Mouse (Mus musculus) right cerebral cortex, postnatal 36 days (tissue): ENCODE measurements at regions not wholly inside any gene's neighbourhood (a gene's known extent, or its start where the extent isn't known, plus 50 kb on each side); places are given as distances from the start of the nearest gene placed in this dataset.

Experiments
- DNase-seq, 2 experiments: peaks; one replicate each; pipeline ENCODE4 v3.0.0; 2022; ENCODE audit warnings: low spot score in 2 of 2, mixed read lengths in 1 of 2

DNA sequence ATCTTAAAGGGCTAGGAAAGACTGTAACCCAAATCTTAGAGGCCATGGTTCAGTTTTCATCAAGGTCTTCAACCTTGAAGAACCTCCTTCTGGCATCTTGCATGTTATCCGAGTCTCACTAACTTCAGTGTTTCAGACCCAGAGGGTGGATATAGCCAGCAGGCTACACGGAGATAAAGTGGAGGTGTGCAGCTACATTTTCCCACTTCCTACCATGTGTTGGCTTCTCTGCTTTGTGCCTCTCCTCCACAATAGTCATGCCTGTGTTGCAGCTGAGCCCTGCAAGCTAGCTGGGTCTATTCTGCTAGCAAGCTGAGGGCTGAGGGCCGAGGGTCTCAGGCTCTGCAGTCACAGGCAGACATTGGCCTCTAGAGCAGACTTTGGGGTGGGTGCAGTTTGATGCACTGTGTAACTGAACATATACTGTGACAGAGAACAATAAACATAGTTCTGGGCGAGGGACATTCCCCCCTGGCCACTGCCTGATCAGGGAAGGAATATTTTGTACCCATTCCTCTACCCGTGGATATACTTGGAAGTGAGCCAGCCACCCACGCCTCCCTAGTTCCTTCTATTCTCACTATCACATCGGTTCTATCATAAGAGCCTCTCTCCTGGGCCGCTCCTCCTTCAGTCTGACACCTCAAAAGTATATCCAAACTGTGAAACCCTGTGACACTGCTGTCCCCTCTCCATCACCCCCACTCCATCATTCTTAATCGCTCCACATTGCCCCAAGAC is 152.6 kb upstream of the Mycn start:
- peak; percentile 23 to 36 for DNase-seq

DNA sequence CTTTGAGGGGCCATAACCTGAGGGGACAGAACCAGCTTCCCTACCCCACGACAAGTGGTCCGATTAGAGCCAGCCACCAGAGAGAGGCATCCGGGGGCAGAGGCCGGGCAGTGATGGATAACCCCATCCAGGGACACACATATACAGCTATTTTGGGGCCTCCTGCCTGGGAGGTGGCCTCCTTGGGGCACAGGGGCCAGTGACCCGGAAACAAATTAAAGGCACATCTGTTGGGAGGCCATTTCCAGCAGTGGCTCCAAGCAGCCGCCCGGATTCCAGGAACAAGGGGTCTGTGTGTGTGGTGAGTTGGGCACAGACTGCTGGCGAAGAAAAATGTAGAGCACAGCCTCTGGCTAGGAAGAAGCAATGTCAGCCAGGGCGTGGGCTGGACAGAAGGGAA is 144.2 kb upstream of the Mycn start:
- DNase-seq, result no peak

DNA sequence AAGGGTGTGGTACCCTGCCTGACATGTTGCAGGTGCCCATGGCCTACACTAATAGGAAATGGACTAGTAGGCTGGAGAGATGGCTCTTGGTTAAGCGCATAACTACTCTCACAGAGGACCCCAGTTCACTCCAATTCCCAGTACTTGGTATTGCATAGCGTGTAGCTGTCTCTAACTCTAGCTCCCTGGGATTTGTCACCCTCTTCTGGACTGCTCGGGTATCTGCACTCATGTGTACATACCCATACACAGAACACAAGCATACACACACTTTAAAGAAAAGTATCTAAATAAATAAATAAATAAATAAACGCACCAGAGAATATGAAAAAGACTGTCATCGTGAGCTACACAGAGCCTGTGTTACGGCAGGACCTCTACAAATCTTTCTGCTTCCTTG is 143.8 kb upstream of the Mycn start:
- no peak for DNase-seq

DNA sequence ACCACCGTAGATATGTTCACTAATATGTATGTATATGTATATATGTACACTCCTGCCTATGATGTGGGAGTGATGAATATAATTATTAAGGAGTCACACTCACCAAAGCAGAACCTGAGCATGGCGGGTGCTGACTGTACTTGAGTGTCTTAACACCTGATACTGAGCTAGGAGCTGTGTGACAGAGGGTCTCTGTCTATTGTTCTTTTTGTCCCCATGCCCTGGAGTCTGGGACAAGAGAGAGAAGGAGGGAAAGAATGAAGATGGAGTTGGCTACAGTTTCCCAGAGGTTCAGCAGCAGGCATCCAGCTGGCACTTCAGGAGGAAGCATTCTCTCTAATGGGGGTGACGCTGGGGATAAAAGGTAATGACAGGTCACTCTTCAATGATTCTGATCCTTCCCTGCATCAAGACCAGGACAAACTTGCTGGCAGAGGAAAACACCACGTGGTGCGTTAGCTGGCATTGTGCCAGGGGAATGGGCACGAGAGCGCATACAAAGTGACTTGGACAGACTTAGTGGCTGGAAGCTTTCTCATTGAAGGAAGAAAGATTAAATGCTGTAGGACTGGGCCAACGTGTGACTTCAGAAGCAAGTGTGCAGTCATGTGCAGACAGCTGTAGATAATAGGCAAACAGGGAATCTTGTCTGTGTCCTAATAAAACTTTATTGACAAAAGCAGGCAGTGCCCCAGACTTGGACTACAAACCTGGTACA is 141.8 kb upstream of the Mycn start:
- peak; percentile 16 to 23 for DNase-seq

DNA sequence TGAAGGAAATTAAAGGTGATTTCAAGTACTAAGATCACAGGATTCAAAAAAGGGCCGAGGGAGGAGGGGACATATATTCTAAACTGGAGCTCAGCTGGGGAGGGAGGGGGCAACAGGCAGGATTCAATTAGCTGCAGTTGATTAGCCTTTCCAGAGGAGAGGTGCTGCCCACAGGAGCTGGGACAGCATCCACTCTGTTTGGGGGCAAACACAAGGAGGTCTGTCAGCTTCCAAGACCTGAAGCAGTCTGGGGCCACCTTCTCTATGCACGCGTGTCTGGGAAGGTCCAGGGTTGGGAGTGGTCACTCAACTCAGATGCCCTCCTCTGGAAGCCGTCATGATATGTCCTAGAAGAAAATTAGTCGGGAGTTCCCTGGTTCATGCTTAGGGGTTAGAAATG is 139.1 kb upstream of the Mycn start:
- no peak for DNase-seq

DNA sequence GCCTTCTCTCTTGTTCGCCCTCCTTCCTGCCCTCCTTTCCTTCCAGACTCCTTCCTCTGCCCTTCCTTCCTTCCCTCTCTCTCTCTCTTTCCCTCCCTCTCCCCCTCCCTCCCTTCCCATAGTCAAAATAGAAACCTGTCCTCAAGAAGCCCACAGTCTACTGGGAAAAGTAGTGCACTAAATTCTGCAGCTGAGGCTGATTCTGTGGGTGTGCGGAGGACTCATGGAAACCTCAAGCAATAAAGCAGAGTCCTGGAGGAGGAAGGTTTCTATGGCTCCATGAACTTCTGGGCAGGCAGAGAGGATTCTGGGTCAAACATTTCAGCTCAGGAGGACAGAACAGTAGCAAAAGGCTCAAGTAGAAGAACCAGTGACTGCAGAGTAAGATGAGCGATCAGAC is 138.1 kb upstream of the Mycn start:
- DNase-seq, result peak in 1 of 2 experiments; percentile 18

DNA sequence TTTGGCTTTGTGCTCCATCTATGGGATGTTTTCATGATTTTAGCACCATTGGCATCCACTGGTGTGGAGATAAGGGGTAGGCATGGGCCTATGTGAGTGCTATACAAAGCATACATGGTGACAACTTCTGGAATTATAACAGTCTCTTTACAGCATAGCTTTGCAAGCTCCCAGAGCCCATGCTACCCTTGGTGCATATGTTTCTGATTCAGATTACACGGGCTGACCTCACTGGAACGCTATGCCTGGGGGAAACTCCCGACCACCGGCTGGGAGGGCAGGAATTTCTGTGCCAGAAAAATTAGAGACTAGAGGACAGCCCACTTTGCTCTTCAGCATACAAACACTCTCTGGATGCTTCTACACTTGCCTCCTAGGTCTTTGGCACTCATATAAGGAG is 136.0 kb upstream of the Mycn start:
- DNase-seq, result no peak

DNA sequence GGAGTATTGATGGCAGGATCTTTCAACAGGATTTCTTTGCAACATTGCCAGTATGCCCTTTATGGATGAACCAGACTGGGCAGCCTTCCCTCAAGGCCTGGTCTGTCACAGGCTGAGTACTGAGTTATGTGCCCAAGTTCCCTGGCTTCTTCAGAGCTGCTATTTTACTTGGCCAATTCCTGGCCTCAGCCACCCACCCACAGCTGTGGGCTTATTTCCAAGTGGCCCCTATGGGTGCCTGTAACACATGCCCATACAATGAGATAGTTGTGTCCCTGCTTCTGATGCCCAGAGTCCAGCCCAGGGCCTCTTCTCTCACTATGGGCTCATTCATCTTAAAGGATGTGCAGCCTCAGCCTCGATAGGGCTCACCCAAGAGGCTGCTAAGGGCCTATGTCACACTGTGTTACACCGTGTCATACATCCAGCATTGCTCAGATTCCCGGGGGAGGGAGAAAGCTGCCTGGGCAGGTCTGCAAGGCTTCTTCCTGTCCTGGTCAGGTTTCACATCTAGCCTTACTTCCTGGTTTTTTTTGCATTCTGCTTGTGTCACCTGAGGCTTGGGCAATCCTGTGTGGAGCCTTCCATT is 135.1 kb upstream of the Mycn start:
- DNase-seq, result no peak

DNA sequence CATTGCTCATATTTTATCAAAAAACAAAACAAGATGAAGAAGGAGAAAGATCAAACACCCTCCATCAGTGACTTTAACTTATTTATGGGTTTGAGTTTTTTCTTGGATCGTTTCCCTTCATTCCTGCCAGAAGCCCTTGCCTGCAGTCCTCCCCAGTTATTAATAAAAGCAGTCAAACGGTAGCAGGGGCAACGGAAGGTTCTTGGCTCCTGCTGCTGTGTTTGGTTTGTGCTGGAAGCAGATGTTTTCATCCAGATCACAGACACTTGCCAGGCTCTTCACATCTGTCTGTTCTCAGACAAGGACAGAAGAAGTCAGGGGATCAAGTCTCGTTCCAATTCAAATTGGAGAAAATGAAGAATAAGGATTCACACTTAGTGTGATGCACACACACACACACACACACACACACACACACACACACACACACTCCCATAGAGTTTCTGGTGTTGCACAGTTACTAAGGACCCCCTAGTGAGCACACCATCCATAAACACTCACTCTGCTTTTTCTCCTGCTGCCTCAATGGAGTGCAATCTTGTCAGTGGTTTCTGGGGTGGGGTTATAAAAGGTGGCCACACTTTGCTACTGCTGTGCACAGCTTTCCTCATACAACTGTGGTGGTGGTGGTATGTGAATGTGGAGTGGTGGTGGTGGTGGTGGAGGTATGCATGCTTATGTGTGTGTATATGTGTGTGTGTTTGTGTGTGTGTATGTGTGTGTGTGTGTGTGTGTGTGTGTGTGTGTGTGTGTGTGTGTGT is 131.6 kb upstream of the Mycn start:
- no peak for DNase-seq

DNA sequence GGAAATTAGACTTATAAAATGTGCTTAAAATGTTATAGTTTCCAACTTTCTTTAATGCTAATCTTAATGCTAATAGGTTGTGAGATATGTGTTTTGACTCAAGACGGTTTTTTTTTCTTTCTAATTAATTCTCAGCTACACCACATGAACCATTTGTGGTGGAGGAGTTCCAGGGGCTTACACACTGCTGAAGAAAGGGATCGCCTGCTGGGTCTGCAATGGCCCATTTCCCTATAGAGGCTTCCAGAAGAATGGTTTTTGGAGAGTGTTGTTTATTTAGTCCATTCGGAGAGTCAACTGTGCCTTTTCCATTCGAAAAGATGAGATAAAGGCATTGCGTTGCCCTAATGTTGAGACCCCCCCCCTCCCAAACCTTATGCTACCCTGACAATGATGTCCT is 125.6 kb upstream of the Mycn start:
- no peak for DNase-seq

DNA sequence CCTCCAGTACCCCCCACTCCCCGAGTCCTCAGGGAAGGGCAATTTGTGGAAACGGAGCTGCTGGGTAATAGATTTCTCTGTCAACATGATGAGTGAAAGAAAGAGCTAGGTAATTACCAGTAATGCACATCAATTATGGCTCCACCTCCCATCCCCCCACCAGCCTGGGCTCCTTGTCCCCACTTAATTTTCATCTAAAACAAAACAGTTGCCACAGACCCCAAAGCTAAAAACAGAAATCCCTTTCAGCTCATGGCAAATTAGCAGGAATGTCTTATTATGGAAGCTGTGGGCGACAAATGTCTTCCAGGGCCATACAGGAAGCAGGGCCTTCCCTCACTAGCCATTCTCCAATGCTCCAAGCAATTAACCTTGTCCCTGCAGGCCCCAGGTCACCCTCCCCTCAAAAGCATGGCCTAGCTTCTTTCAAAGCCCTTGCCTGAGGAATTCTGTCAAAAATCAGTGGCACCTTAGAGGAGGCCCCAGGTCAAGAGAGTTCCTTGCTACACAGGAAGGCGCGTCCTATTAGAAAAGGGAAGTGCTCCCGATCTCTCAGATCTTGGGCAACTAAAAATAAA is 125.0 kb upstream of the Mycn start:
- DNase-seq, result no peak

DNA sequence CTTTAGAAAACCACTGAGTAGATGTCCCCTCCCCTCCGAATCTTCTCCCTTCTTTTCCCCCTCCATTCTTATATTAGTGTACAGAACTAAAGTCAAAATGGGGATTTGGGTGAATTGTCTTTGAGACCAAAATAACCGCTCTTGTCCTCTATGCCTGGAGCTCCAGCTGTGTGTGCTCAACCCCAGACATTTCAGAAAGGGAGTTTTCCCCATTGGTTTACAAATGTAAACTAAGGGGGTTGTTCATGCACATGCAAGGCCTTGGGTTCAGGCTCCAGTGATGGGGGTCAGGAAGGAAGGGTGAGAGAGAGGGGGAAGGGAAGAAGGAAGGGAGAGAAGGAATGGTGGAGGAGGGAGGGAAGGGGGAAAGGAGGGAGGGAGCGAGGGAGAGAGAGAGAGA is 117.8 kb upstream of the Mycn start:
- no peak for DNase-seq

DNA sequence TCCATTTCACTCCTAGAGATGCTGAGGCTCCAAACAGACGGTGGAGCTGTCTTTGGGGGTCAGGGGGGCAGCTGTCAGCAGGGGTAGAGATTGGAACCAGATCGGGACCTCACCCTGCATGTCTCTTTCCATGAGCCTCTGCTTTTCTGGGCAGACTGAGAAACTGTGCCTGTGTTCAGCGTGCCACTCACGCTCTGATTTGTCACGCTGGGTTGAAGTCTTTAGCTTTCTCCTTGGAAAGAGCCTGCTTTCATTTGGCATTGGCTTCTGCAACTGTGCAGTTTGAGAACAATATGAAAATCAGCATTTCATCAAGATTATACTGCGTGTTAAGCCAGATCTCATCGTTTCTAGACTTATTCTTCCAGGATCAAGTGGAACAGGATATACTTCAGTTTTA is 114.5 kb upstream of the Mycn start:
- no peak for DNase-seq

DNA sequence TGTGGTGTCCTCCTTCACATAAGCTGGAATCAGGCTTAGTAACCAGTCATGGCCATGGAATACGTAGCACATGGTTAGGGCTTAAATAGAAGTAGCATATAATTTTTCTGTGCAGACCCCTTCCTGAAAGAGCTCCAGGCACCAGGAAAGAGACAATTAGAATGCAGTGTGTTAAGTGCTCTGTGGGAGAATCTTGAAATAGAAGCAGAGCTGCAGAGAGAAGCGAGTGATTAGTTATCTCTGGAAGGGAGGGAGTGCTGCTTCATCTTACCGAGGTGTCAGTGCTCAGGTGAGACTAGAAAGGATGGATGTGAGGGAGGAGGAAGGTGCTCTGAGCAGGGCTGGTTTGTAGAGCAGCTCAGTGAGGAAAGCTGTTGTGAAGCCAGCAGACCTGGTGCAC is 112.9 kb upstream of the Mycn start:
- no peak for DNase-seq

DNA sequence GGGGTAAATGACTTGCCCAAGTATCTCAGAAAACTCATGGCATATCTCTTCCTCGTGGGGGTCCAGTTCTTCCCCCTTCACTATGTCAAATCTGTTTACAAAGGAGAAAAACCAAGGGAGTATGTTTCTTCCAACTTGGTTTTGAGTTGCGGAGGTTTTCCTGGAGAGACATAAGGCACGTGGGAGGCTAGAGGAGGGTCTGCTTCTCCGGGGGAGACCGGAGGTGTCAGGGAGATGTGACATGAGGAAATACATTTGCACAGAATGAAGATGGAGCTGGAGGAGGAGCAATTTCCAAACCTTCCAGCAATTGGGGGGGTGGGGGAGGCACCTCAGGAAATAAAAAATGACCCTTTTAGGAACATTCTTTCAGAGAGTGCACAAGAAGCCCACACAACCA is 112.0 kb upstream of the Mycn start:
- DNase-seq, result peak in 1 of 2 experiments; percentile 26

DNA sequence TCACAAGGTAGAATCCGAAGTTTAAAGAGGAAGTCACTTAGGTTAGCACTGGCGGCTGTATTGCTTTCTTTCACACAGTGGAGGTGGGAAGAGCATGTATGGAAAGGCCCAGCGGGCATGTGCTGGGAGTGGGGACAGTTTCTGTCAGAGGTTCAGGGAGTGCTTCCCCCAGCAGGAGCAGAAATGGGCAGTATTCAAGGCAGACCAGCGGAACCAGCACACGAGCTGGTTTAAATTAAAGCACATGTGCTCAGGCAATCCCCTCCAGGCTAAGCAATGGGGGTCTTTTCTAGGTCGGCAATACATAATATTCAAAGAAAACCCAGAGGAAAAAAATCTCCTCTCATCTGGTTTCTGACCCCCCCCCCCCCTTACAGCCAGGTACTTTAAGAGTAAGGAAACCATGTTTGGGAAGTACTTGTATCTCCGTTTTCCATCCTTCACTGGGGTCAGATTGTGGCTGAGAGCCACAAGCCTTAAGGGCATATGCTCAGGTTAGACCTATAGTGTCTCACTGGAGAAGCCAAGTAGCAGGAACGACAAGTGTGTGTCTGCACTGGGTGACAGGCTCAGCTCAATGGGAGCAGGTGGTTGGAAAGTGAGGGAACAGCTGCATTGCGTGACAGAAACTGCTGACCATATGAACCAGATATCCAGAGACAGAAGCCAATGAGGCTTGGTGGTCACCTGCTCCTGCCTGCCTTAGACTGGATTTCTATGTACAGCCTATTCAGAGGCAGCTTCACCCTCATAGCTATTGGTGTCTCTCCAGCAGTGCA is 111.3 kb upstream of the Mycn start:
- no peak for DNase-seq

DNA sequence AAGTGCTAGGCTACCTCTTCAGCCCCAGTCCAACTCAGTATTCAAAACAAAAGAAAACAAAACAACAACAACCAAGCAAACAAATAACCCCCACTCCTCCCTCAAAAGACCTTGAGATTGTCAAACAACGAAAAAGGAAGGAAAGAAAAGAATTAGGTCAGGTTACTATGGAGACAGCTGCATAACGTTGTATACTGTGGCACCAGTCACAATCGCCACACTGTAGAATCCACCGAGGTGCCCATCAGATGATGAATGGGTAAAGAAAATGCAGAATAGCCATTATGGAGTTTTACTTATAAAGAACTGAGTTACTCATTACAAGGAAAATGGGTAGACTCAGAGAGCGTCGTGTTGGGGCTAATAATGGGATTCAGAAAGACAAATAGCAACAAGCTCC is 110.5 kb upstream of the Mycn start:
- no peak for DNase-seq

DNA sequence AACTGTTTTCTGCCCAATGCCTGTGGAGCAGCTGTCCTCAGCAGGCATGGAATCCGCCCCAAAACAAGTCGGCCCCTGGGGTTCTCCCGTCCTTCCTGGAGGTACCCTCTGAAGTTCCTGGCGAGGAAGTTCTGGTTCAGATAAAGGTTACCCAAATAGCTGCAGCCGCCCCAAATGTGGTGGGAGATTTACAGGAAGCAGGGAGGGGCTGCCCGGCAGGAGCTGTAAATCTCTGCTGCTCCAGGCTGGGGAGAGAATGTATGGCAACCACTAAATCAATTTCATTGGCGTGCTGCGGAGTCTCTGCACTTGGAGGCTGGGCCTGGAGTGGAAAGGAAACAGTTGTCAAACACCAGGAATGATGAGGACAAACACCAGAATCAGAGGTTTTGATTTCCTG is 107.9 kb upstream of the Mycn start:
- no peak for DNase-seq

DNA sequence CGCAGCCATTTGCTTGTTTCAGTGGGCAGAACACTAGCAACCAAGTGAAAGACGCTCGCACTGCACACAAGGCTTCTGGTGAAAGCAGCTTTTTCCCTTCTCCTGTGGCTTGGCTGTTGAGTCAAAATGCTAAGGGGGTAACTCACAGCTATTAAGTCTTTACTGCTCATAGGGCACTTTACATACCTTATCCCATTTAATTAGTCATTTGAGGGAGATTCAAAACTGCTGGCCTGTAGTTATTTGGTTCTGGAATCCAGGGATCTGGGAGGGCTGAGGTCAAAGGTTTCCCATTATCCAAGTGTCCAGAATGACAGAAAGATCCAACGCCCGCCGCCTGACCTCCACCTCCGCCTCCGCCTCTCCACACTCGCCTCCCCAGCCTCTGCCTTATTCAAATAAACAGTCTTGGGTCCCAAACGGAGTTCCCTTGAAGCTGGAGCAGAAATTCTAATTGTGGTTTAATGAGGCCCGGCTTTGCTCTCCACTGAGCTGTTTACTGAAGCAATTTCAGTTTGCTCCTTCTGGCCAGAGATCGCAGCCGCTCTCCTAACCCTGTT is 106.5 kb upstream of the Mycn start:
- no peak for DNase-seq

DNA sequence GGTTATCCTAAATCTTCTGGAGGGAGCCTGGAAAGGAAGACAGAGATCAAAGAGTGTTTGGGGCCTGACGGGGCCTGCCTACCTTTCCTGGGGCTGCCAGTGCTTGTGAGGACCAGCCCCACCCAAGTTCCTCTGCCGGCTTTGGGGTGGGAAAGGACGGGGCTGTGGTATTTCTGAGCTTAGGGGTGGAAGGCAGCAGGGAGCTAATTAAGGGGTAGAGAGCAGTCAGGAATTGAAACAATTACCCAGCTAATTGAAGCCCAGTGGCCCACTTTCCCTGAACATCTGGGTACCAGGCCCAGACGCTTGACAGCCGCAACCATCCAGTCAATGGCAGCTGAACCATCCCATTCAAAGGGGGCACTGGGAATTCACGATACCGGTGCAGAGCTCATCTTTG is 101.2 kb upstream of the Mycn start:
- no peak for DNase-seq
